Mouse (Mus musculus) adrenal gland, postnatal 25 days (tissue): ENCODE data around the gene Card11. TPM values are rescaled to one million over a fixed set of nuclear protein-coding genes. Genes with fewer than 3 reads are reported as not detected.

ENCODE experiments used
- DNase-seq: peaks from one replicate; pipeline ENCODE4 v3.0.0; 2021; ENCODE audit warnings: mixed read lengths
- total RNA-seq: library from RNA; stranded (reverse); gene quantifications from 2 replicates; pipeline ENCODE4 v1.2.3, GENCODE M21; 2021

Gene Card11
- total RNA-seq, 1 experiment from 2014 or later: 0.30 TPM

GRCm38 (mm10) chr5:140917807-140918206 lies 82.6 kb downstream of the Card11 start:
- no peak for DNase-seq

- DNase-seq: no peak
These were observed 89.5 kb downstream of the Card11 start for GRCm38 (mm10) chr5:140910841-140911240.

- DNase-seq: peak; percentile 23
These were observed 99.5 kb downstream of the Card11 start for GRCm38 (mm10) chr5:140900866-140901265.

GRCm38 (mm10) chr5:140891080-140891479 lies 109.3 kb downstream of the Card11 start:
- DNase-seq: no peak

- DNase-seq: no peak
These were observed 110.3 kb downstream of the Card11 start for GRCm38 (mm10) chr5:140890050-140890449.

- DNase-seq: peak; percentile 49
These were observed 110.8 kb downstream of the Card11 start for GRCm38 (mm10) chr5:140889539-140889938.

- no peak for DNase-seq
These were observed 112.5 kb downstream of the Card11 start for GRCm38 (mm10) chr5:140887871-140888270.

- no peak for DNase-seq
These were observed 115.4 kb downstream of the Card11 start for GRCm38 (mm10) chr5:140884966-140885365.

- no peak for DNase-seq
These were observed 118.0 kb downstream of the Card11 start for GRCm38 (mm10) chr5:140882391-140882790.

- DNase-seq: no peak
These were observed 120.2 kb downstream of the Card11 start for GRCm38 (mm10) chr5:140880151-140880550.

- DNase-seq: no peak
These were observed 121.7 kb downstream of the Card11 start for GRCm38 (mm10) chr5:140878644-140879043.

- DNase-seq: no peak
These were observed 126.6 kb downstream of the Card11 start for GRCm38 (mm10) chr5:140873736-140874307.

GRCm38 (mm10) chr5:140873039-140873551 lies 127.3 kb downstream of the Card11 start:
- peak; percentile 23 for DNase-seq

- no peak for DNase-seq
These were observed 127.8 kb downstream of the Card11 start for GRCm38 (mm10) chr5:140872532-140873038.

- no peak for DNase-seq
These were observed 129.1 kb downstream of the Card11 start for GRCm38 (mm10) chr5:140871241-140871640.

- peak; percentile 42 for DNase-seq
These were observed 131.3 kb downstream of the Card11 start for GRCm38 (mm10) chr5:140869034-140869433.

- DNase-seq: no peak
These were observed 140.7 kb downstream of the Card11 start for GRCm38 (mm10) chr5:140859730-140860129.

GRCm38 (mm10) chr5:140858335-140858734 lies 142.0 kb downstream of the Card11 start:
- no peak for DNase-seq

- no peak for DNase-seq
These were observed 142.8 kb downstream of the Card11 start for GRCm38 (mm10) chr5:140857432-140858154.

GRCm38 (mm10) chr5:140855909-140856530 lies 144.4 kb downstream of the Card11 start:
- no peak for DNase-seq

- no peak for DNase-seq
These were observed 145.7 kb downstream of the Card11 start for GRCm38 (mm10) chr5:140854700-140855099.

GRCm38 (mm10) chr5:140853723-140854122 lies 146.7 kb downstream of the Card11 start:
- no peak for DNase-seq

GRCm38 (mm10) chr5:140852435-140852996 lies 147.9 kb downstream of the Card11 start:
- DNase-seq: no peak
